Mouse (Mus musculus) liver, embryonic 16.5 days (tissue): ENCODE data around the gene Bcl7c. TPM values are rescaled to one million over a fixed set of nuclear protein-coding genes. Genes with fewer than 3 reads are reported as not detected.
A peak's percentile ranks its signal among the peaks of the same experiment; 100 is the strongest.
"Not testable (repeated sequence)": the region's sequence is repeated elsewhere in the genome, so short reads cannot be mapped to it uniquely, and the experiment has no call there.

ENCODE experiments used
- ATAC-seq: fragments of 200-750 bp; cut with Nextera tagmentation; 2 replicates; pipeline ENCODE4 v1.8.0; 2017; ENCODE audit warnings: low read depth, mild to moderate bottlenecking, moderate number of reproducible peaks, moderate library complexity
- H3K27ac ChIP-seq: fragments of 300-500 bp; sonication (generic); 2 replicates; pipeline ENCODE4 v1.5.1; 2014; ENCODE audit warnings: mild to moderate bottlenecking, low read length
- H3K27me3 ChIP-seq: fragments of 300-500 bp; sonication (generic); 2 replicates; pipeline ENCODE4 v1.6.1; 2014; ENCODE audit warnings: low read depth, low read length, mixed read lengths; ENCODE audit not compliant: control insufficient read depth, insufficient read depth
- H3K36me3 ChIP-seq: fragments of 300-500 bp; sonication (generic); 2 replicates; pipeline ENCODE4 v1.6.1; 2014; ENCODE audit warnings: mild to moderate bottlenecking; ENCODE audit not compliant: control insufficient read depth, insufficient read depth
- H3K4me1 ChIP-seq: fragments of 300-500 bp; sonication (generic); 2 replicates; pipeline ENCODE4 v1.6.1; 2014; ENCODE audit warnings: low read depth, low read length, mixed read lengths; ENCODE audit not compliant: control insufficient read depth
- H3K4me2 ChIP-seq: fragments of 300-500 bp; sonication (generic); 2 replicates; pipeline ENCODE4 v1.6.1; 2014; ENCODE audit warnings: low read depth, low read length, mixed read lengths
- H3K4me3 ChIP-seq: fragments of 300-500 bp; sonication (generic); 2 replicates; pipeline ENCODE4 v1.5.1; 2014; ENCODE audit warnings: low read depth, mild to moderate bottlenecking, low read length
- H3K9ac ChIP-seq: fragments of 300-500 bp; sonication (generic); 2 replicates; pipeline ENCODE4 v1.6.1; 2014; ENCODE audit warnings: low read depth, low read length
- H3K9me3 ChIP-seq: fragments of 300-500 bp; sonication (generic); replicated peaks from 2 replicates; pipeline ENCODE4 v1.6.1; 2016; ENCODE audit warnings: low read length; ENCODE audit not compliant: control insufficient read depth
- WGBS: fragments of 180-500 bp; shearing (Covaris S2); extraction: QIAGEN DNeasy Blood & Tissue Kit; methylation state at CpG from one replicate; pipeline ENCODE4 v1.1.7; 2014; ENCODE audit not compliant: insufficient replicate concordance; 5-methylcytosine and 5-hydroxymethylcytosine counted together
- polyA plus RNA-seq: library from polyadenylated mRNA; unstranded; fragments of >200 nt; fragmentation: Nextera tagmentation; extraction: Ambion mirVana; gene quantifications from 2 replicates; pipeline ENCODE4 v1.2.1, GENCODE M21; 2015

Gene Bcl7c
- polyA plus RNA-seq, 1 experiment from 2014 or later, result 16.8 TPM

GRCm38 (mm10) chr7:127649206-127649605 lies 59.5 kb downstream of the Bcl7c start:
- Histone ChIP-seq H3K27ac (no peak overlapping the region), H3K4me3 (no peak overlapping the region), H3K4me2 (no peak overlapping the region), H3K9me3 (no peaks in the 10 kb centered on the region), H3K9ac (no peak overlapping the region), H3K27me3 (no peaks in the 10 kb centered on the region; the same call in 1 of the 2 replicates), H3K4me1 (no peaks in the 10 kb centered on the region), H3K36me3 (no peaks in the 10 kb centered on the region)
- 75% methylated on average over 5 of the region's 6 CpGs for WGBS
- ATAC-seq, result no peak

GRCm38 (mm10) chr7:127648516-127649201 lies 60.1 kb downstream of the Bcl7c start:
- Histone ChIP-seq H3K9ac (no peak overlapping the region), H3K27me3 (no peaks in the 10 kb centered on the region; the same call in 1 of the 2 replicates), H3K36me3 (no peaks in the 10 kb centered on the region), H3K4me2 (no peak overlapping the region), H3K4me1 (no peaks in the 10 kb centered on the region), H3K9me3 (no peaks in the 10 kb centered on the region), H3K27ac (no peak overlapping the region), H3K4me3 (no peak overlapping the region)
- WGBS, result 60% methylated on average over 4 of the region's 4 CpGs
- no peak for ATAC-seq

- H3K36me3 ChIP-seq, H3K27me3 ChIP-seq, H3K9ac ChIP-seq, H3K4me1 ChIP-seq, ATAC-seq, H3K4me2 ChIP-seq, H3K4me3 ChIP-seq, H3K27ac ChIP-seq, H3K9me3 ChIP-seq: not testable (repeated sequence)
- 77% methylated on average over 7 of the region's 7 CpGs for WGBS
Observed at GRCm38 (mm10) chr7:127647576-127647975, 61.2 kb downstream of the Bcl7c start.

- H3K9me3 ChIP-seq, result no peaks in the 10 kb centered on the region
- no peak overlapping the region for H3K27ac ChIP-seq
- no peak overlapping the region for H3K4me2 ChIP-seq
- H3K36me3 ChIP-seq, result no peaks in the 10 kb centered on the region
- ATAC-seq, result no peak
- H3K4me3 ChIP-seq, result no peak overlapping the region
- no peaks in the 10 kb centered on the region for H3K4me1 ChIP-seq
- 70% methylated on average over 4 of the region's 4 CpGs for WGBS
- no peaks in the 10 kb centered on the region; the same call in 1 of the 2 replicates for H3K27me3 ChIP-seq
- no peak overlapping the region for H3K9ac ChIP-seq
Observed at GRCm38 (mm10) chr7:127646363-127646762, 62.4 kb downstream of the Bcl7c start.

GRCm38 (mm10) chr7:127642254-127642653 lies 66.5 kb downstream of the Bcl7c start:
- H3K27ac ChIP-seq, result no peak overlapping the region
- no peak overlapping the region for H3K4me3 ChIP-seq
- H3K4me2 ChIP-seq, result no peak overlapping the region
- no peak for ATAC-seq
- 52% methylated on average over 4 of the region's 4 CpGs for WGBS
- H3K36me3 ChIP-seq, result no peaks in the 10 kb centered on the region
- H3K9ac ChIP-seq, result no peak overlapping the region
- H3K4me1 ChIP-seq, result no peaks in the 10 kb centered on the region
- no peaks in the 10 kb centered on the region for H3K9me3 ChIP-seq
- H3K27me3 ChIP-seq, result peaks cover 9% of the 10 kb centered on the region

GRCm38 (mm10) chr7:127641260-127641659 lies 67.5 kb downstream of the Bcl7c start:
- 35% methylated on average over 4 of the region's 4 CpGs for WGBS
- ATAC-seq, result no peak
- Histone ChIP-seq H3K36me3 (no peaks in the 10 kb centered on the region), H3K4me3 (no peak overlapping the region), H3K9me3 (no peaks in the 10 kb centered on the region), H3K9ac (no peak overlapping the region), H3K4me1 (no peaks in the 10 kb centered on the region), H3K27ac (no peak overlapping the region), H3K4me2 (no peak overlapping the region), H3K27me3 (peaks cover 19% of the 10 kb centered on the region)

GRCm38 (mm10) chr7:127636963-127637362 lies 71.8 kb downstream of the Bcl7c start:
- Histone ChIP-seq H3K36me3 (no peaks in the 10 kb centered on the region), H3K27me3 (peaks cover 26% of the 10 kb centered on the region), H3K27ac (no peak overlapping the region), H3K4me3 (peak overlapping the region; percentile 49), H3K9me3 (no peaks in the 10 kb centered on the region), H3K4me2 (peak overlapping the region; percentile 32), H3K9ac (peak overlapping the region; percentile 11; the same call in 1 of the 2 replicates), H3K4me1 (no peaks in the 10 kb centered on the region)
- 1% methylated on average over 24 of the region's 27 CpGs for WGBS
- peak; percentile 64 for ATAC-seq

- no peak for ATAC-seq
- H3K27ac ChIP-seq, result no peak overlapping the region
- no peak overlapping the region for H3K9ac ChIP-seq
- peaks cover 6% of the 10 kb centered on the region for H3K4me1 ChIP-seq
- H3K36me3 ChIP-seq, result no peaks in the 10 kb centered on the region
- no peak overlapping the region for H3K4me3 ChIP-seq
- H3K27me3 ChIP-seq, result peaks cover 9% of the 10 kb centered on the region
- 82% methylated on average over 4 of the region's 4 CpGs for WGBS
- H3K9me3 ChIP-seq, result no peaks in the 10 kb centered on the region
- no peak overlapping the region for H3K4me2 ChIP-seq
Observed at GRCm38 (mm10) chr7:127631416-127631815, 77.3 kb downstream of the Bcl7c start.

GRCm38 (mm10) chr7:127628646-127629045 lies 80.1 kb downstream of the Bcl7c start:
- H3K9me3 ChIP-seq, result no peaks in the 10 kb centered on the region; the same call in 1 of the 2 replicates
- no peaks in the 10 kb centered on the region for H3K36me3 ChIP-seq
- H3K9ac ChIP-seq, result no peak overlapping the region
- H3K27me3 ChIP-seq, result no peaks in the 10 kb centered on the region
- H3K4me2 ChIP-seq, result no peak overlapping the region
- H3K27ac ChIP-seq, result no peak overlapping the region
- no peak overlapping the region for H3K4me3 ChIP-seq
- WGBS, result 70% methylated on average over 5 of the region's 5 CpGs
- peaks cover 11% of the 10 kb centered on the region for H3K4me1 ChIP-seq
- ATAC-seq, result no peak
